Mouse (Mus musculus): ENCODE results near the gene Cdt1. TPM values are rescaled to one million over a fixed set of nuclear protein-coding genes. Genes with fewer than 3 reads are reported as not detected.

Cdt1 gene
- polyA plus RNA-seq, 1 experiment from 2014 or later = 34.7 TPM

GRCm38 (mm10) chr8:122551265-122552051 is 16.4 kb upstream of the Cdt1 start, which contains the start of gene Piezo1:
Gene Piezo1, minus strand, starts transcription at chr8:122551329.
- peak within 1 kb of the TSS; percentile 53 for H3K4me3 ChIP-seq
- H3K27me3 ChIP-seq = peaks cover 45% of the 10 kb centered on the region
- no peaks in the 10 kb centered on the region for H3K36me3 ChIP-seq
- ATAC-seq (ENCODE audit: low FRiP score, low read depth) = no peak
- 13% methylated on average over 50 of the region's 56 CpGs for WGBS
- H3K4me1 ChIP-seq = peaks cover 10% of the 10 kb centered on the region
- peak within 1 kb of the TSS; percentile 76 for H3K4me2 ChIP-seq (replicated peaks)
- peak within 1 kb of the TSS; percentile 50 for H3K9ac ChIP-seq (replicated peaks)
- H3K9me3 ChIP-seq = no peaks in the 10 kb centered on the region
- peak within 1 kb of the TSS; percentile 20 for H3K27ac ChIP-seq (replicated peaks)

DNA sequence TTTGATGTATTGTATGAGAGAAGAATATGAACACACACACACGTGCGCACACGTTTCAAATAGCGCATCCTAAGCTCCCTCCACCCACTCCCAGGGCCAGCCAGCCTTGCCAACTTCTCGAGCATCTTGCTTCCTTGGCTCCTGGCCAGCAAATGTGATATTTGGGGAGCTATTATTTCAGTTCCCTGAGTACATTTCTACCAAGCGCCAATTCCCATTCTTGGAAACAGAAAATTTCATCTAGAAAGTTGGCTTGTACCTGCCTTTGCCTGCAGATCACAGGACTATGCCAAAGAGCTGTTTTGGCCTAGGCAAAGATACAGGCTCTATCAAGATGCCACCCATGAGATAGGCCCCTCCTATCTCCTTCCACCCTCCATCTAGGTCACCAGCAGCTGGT is 13.0 kb upstream of the Cdt1 start:
- H3K27ac ChIP-seq (replicated peaks) = no peak overlapping the region
- no peaks in the 10 kb centered on the region for H3K9me3 ChIP-seq
- H3K27me3 ChIP-seq = peaks cover 24% of the 10 kb centered on the region
- 82% methylated on average over 6 of the region's 6 CpGs for WGBS
- ATAC-seq (ENCODE audit: low FRiP score, low read depth) = no peak
- H3K4me1 ChIP-seq = peaks cover 18% of the 10 kb centered on the region
- H3K36me3 ChIP-seq = no peaks in the 10 kb centered on the region
- H3K4me3 ChIP-seq = no peak overlapping the region
- H3K4me2 ChIP-seq (replicated peaks) = no peak overlapping the region
- H3K9ac ChIP-seq (replicated peaks) = no peak overlapping the region

GRCm38 (mm10) chr8:122556030-122557009 is 11.5 kb upstream of the Cdt1 start:
- Histone ChIP-seq H3K27ac (replicated peaks) (no peak overlapping the region), H3K4me2 (replicated peaks) (no peak overlapping the region), H3K27me3 (peaks cover 9% of the 10 kb centered on the region), H3K9me3 (no peaks in the 10 kb centered on the region), H3K36me3 (no peaks in the 10 kb centered on the region), H3K4me3 (no peak overlapping the region), H3K4me1 (peaks cover 9% of the 10 kb centered on the region; the same call in 1 of the 2 replicates), H3K9ac (replicated peaks) (no peak overlapping the region)
- ATAC-seq (ENCODE audit: low FRiP score, low read depth) = no peak
- WGBS = 63% methylated on average over 12 of the region's 12 CpGs

GRCm38 (mm10) chr8:122557248-122558038 is 10.4 kb upstream of the Cdt1 start:
- H3K4me3 ChIP-seq = no peak overlapping the region
- no peaks in the 10 kb centered on the region for H3K36me3 ChIP-seq
- no peaks in the 10 kb centered on the region for H3K27me3 ChIP-seq
- WGBS = 53% methylated on average over 10 of the region's 10 CpGs
- no peak for ATAC-seq (ENCODE audit: low FRiP score, low read depth)
- H3K4me1 ChIP-seq = peaks cover 7% of the 10 kb centered on the region; the same call in 1 of the 2 replicates
- H3K4me2 ChIP-seq (replicated peaks) = no peak overlapping the region
- no peaks in the 10 kb centered on the region for H3K9me3 ChIP-seq
- H3K27ac ChIP-seq (replicated peaks) = no peak overlapping the region
- H3K9ac ChIP-seq (replicated peaks) = no peak overlapping the region

DNA sequence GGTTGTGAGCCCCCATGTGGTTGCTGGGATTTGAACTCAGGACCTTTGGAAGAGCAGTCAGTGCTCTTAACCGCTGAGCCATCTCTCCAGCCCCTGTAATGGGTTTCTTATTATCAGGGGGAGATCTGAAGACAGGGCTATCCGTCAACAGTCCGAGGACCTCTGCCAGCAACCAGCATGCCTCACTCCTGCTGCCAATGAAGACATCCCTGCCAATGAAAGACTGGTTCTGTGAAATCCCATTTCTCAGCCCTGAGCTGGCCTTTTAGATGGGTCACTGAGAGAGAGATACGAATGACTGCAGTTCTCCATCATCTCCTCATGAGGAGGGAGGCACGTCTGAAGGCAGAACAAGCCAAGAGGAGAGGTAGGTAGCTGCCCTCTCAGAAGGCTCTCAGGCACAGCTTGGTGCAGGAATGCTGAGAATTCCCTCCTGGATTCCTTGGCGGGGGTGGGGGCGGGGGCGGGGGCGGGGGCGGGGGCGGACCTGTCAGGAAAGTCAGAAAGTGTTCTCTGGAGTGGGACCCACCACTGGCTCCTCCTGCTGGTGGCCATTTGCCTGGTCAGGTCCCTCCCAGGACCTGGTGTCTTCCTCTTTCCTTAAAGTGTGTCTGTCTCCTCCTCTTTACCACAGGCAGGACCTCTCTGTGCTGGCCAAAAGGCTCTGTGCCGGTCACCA is 9.0 kb upstream of the Cdt1 start:
- Histone ChIP-seq H3K4me3 (no peak overlapping the region), H3K36me3 (no peaks in the 10 kb centered on the region), H3K27me3 (no peaks in the 10 kb centered on the region), H3K27ac (replicated peaks) (no peak overlapping the region), H3K9me3 (no peaks in the 10 kb centered on the region), H3K4me2 (replicated peaks) (no peak overlapping the region), H3K4me1 (peaks cover 7% of the 10 kb centered on the region; the same call in 1 of the 2 replicates), H3K9ac (replicated peaks) (no peak overlapping the region)
- ATAC-seq (ENCODE audit: low FRiP score, low read depth) = no peak
- 23% methylated on average over 10 of the region's 12 CpGs for WGBS

DNA sequence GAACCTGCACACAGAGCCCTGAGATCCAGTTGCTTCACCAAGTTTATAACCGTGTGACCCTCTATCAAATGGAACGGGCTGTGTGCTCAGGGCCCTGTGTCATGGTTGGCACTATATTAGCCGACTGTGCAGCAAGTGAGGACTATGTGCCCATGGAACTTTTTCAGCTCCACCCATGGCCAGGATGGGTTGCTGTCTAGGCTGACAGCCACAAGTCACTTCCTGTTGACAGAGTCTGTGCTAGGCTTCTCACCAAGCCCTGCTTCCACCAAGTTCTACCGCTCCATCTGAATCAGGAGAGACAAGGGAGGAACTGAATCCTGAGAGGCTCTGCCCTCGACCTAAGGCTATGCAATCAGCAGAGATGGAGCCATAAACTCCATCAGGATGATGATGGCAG is 6.6 kb upstream of the Cdt1 start:
- Histone ChIP-seq H3K9me3 (no peaks in the 10 kb centered on the region), H3K27me3 (no peaks in the 10 kb centered on the region), H3K36me3 (no peaks in the 10 kb centered on the region), H3K4me3 (no peak overlapping the region), H3K9ac (replicated peaks) (no peak overlapping the region), H3K4me2 (replicated peaks) (no peak overlapping the region), H3K4me1 (peaks cover 9% of the 10 kb centered on the region), H3K27ac (replicated peaks) (no peak overlapping the region)
- no peak for ATAC-seq (ENCODE audit: low FRiP score, low read depth)
- WGBS = 84% methylated on average over 5 of the region's 5 CpGs

GRCm38 (mm10) chr8:122564363-122565352 is 3.2 kb upstream of the Cdt1 start:
- Histone ChIP-seq H3K27ac (replicated peaks) (no peak overlapping the region), H3K27me3 (no peaks in the 10 kb centered on the region), H3K9me3 (no peaks in the 10 kb centered on the region), H3K9ac (replicated peaks) (no peak overlapping the region), H3K4me2 (replicated peaks) (no peak overlapping the region), H3K36me3 (no peaks in the 10 kb centered on the region), H3K4me1 (peaks cover 28% of the 10 kb centered on the region), H3K4me3 (no peak overlapping the region)
- no peak for ATAC-seq (ENCODE audit: low FRiP score, low read depth)
- WGBS = 89% methylated on average over 25 of the region's 25 CpGs

DNA sequence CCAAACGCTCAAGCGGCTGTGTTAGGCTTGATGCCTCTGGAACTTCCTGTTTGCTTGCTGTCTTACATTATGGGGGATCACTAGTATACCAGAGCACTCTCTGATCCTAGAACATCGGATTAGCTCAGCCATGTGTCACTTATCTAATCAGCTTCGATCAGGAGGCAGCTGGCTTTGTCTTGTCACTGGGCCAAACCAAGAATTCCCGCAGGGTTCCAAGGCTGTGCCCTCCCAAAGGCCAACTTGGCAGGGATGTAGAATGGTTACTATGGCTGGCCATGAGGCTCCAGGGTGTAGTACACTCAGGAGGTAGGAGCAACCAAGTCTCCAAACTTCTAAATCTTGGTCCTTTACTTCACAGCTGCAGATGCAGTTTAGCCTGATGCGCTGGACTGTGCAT is 1.0 kb upstream of the Cdt1 start:
- Histone ChIP-seq H3K27ac (replicated peaks) (peak overlapping the region; percentile 87), H3K9me3 (no peaks in the 10 kb centered on the region), H3K9ac (replicated peaks) (peak overlapping the region; percentile 83), H3K4me1 (peaks cover 28% of the 10 kb centered on the region), H3K4me2 (replicated peaks) (peak overlapping the region; percentile 90), H3K4me3 (peak overlapping the region; percentile 79), H3K36me3 (peaks cover 21% of the 10 kb centered on the region), H3K27me3 (no peaks in the 10 kb centered on the region)
- ATAC-seq (ENCODE audit: low FRiP score, low read depth) = 0 out of 2 replicates have a peak, but pooled peaks have one; percentile 1
- WGBS = 24% methylated on average over 6 of the region's 6 CpGs

- H3K4me3 ChIP-seq = peak overlapping the region; percentile 79
- no peaks in the 10 kb centered on the region for H3K9me3 ChIP-seq
- H3K27ac ChIP-seq (replicated peaks) = peak overlapping the region; percentile 83
- ATAC-seq (ENCODE audit: low FRiP score, low read depth) = peak; percentile 59
- peak overlapping the region; percentile 90 for H3K4me2 ChIP-seq (replicated peaks)
- H3K9ac ChIP-seq (replicated peaks) = peak overlapping the region; percentile 83
- peaks cover 34% of the 10 kb centered on the region for H3K36me3 ChIP-seq
- peaks cover 35% of the 10 kb centered on the region for H3K4me1 ChIP-seq
- H3K27me3 ChIP-seq = no peaks in the 10 kb centered on the region
- 0% methylated on average over 34 of the region's 34 CpGs for WGBS
Measured at GRCm38 (mm10) chr8:122568109-122568504, 292 bp downstream of the Cdt1 start.

- H3K27me3 ChIP-seq = no peaks in the 10 kb centered on the region
- H3K4me1 ChIP-seq = peaks cover 38% of the 10 kb centered on the region
- no peak for ATAC-seq (ENCODE audit: low FRiP score, low read depth)
- H3K9me3 ChIP-seq = no peaks in the 10 kb centered on the region
- H3K27ac ChIP-seq (replicated peaks) = no peak overlapping the region
- 16% methylated on average over 10 of the region's 10 CpGs for WGBS
- peak overlapping the region; percentile 90 for H3K4me2 ChIP-seq (replicated peaks)
- H3K36me3 ChIP-seq = peaks cover 36% of the 10 kb centered on the region
- H3K9ac ChIP-seq (replicated peaks) = peak overlapping the region; percentile 83
- peak overlapping the region; percentile 79 for H3K4me3 ChIP-seq
Measured at GRCm38 (mm10) chr8:122568881-122569309, 1.1 kb downstream of the Cdt1 start.
